Mouse (Mus musculus) intestine, embryonic 14.5 days (tissue): Measurements from ENCODE around the gene Mcam. TPM values are rescaled to one million over a fixed set of nuclear protein-coding genes. Genes with fewer than 3 reads are reported as not detected.

Experiments
- ATAC-seq: fragments of 200-750 bp; cut with Nextera tagmentation; replicated peaks from 2 replicates; pipeline ENCODE4 v1.8.0; 2017; ENCODE audit warnings: low read depth, moderate number of reproducible peaks, moderate TSS enrichment, moderate library complexity; ENCODE audit not compliant: low FRiP score, low TSS enrichment
- DNase-seq: peaks from one replicate; pipeline ENCODE4 v3.0.0-alpha.2; 2018; ENCODE audit warnings: low spot score
- H3K27ac ChIP-seq: fragments of 300-500 bp; sonication (generic); 2 replicates; pipeline ENCODE4 v1.5.1; 2014; ENCODE audit warnings: low read depth, mild to moderate bottlenecking, control low read depth
- H3K27me3 ChIP-seq: fragments of 300-500 bp; sonication (generic); replicated peaks from 2 replicates; pipeline ENCODE4 v1.6.1; 2014; ENCODE audit warnings: low read length, control low read depth; ENCODE audit not compliant: control insufficient read depth, insufficient read depth
- H3K36me3 ChIP-seq: fragments of 300-500 bp; sonication (generic); 2 replicates; pipeline ENCODE4 v1.6.1; 2014; ENCODE audit warnings: low read length, control low read depth; ENCODE audit not compliant: control insufficient read depth, insufficient read depth
- H3K4me1 ChIP-seq: fragments of 300-500 bp; sonication (generic); replicated peaks from 2 replicates; pipeline ENCODE4 v1.6.1; 2014; ENCODE audit warnings: low read length, control low read depth, mixed read lengths; ENCODE audit not compliant: control insufficient read depth, insufficient read depth
- H3K4me2 ChIP-seq: fragments of 300-500 bp; sonication (generic); 2 replicates; pipeline ENCODE4 v1.6.1; 2014; ENCODE audit warnings: low read length
- H3K4me3 ChIP-seq: fragments of 300-500 bp; sonication (generic); 2 replicates; pipeline ENCODE4 v1.5.1; 2014; ENCODE audit warnings: low read depth, low read length, control low read depth, mixed read lengths
- H3K9ac ChIP-seq: fragments of 300-500 bp; sonication (generic); 2 replicates; pipeline ENCODE4 v1.6.1; 2014; ENCODE audit warnings: mild to moderate bottlenecking, low read length
- H3K9me3 ChIP-seq: fragments of 300-500 bp; sonication (generic); 2 replicates; pipeline ENCODE4 v1.6.1; 2016; ENCODE audit warnings: low read length, control low read depth; ENCODE audit not compliant: control insufficient read depth
- WGBS: fragments of 180-500 bp; shearing (Covaris S2); extraction: QIAGEN DNeasy Blood & Tissue Kit; methylation state at CpG from one replicate; pipeline ENCODE4 v1.1.7; 2014; 5-methylcytosine and 5-hydroxymethylcytosine counted together
- polyA plus RNA-seq: library from polyadenylated mRNA; unstranded; fragments of >200 nt; fragmentation: Nextera tagmentation; extraction: Ambion mirVana; gene quantifications from 2 replicates; pipeline ENCODE4 v1.2.1, GENCODE M21; 2014

The Mcam gene
- polyA plus RNA-seq, 1 experiment from 2014 or later, result 49.7 TPM

- H3K27me3 ChIP-seq, result 0 out of 2 replicates have a peak, but pooled peaks cover 2% of the 10 kb centered on the region
- H3K4me1 ChIP-seq, result peaks cover 32% of the 10 kb centered on the region
- H3K27ac ChIP-seq, result no peak overlapping the region
- no peak overlapping the region for H3K9ac ChIP-seq
- ATAC-seq, result no peak
- H3K4me2 ChIP-seq, result no peak overlapping the region
- no peaks in the 10 kb centered on the region for H3K9me3 ChIP-seq
- no peak overlapping the region for H3K4me3 ChIP-seq
- no peak for DNase-seq
- no peaks in the 10 kb centered on the region for H3K36me3 ChIP-seq
- 61% methylated on average over 3 of the region's 3 CpGs for WGBS
Measured at GRCm38 (mm10) chr9:44127351-44127801, 6.9 kb upstream of the Mcam start.

GRCm38 (mm10) chr9:44129633-44130032, 4.6 kb upstream of the Mcam start:
- Histone ChIP-seq H3K27ac (peak overlapping the region; percentile 89), H3K9me3 (no peaks in the 10 kb centered on the region), H3K27me3 (peaks cover 15% of the 10 kb centered on the region; the same call in 1 of the 2 replicates), H3K4me2 (peak overlapping the region; percentile 81), H3K4me3 (peak overlapping the region; percentile 33), H3K4me1 (peaks cover 44% of the 10 kb centered on the region), H3K9ac (peak overlapping the region; percentile 43), H3K36me3 (no peaks in the 10 kb centered on the region)
- WGBS, result 5% methylated on average over 9 of the region's 9 CpGs
- DNase-seq (no peak), ATAC-seq (no peak)

- Histone ChIP-seq H3K9ac (peak overlapping the region; percentile 43), H3K36me3 (no peaks in the 10 kb centered on the region), H3K4me2 (peak overlapping the region; percentile 81), H3K4me3 (peak overlapping the region; percentile 33), H3K9me3 (no peaks in the 10 kb centered on the region), H3K27ac (peak overlapping the region; percentile 89), H3K27me3 (peaks cover 15% of the 10 kb centered on the region; the same call in 1 of the 2 replicates), H3K4me1 (peaks cover 46% of the 10 kb centered on the region)
- peak; percentile 85 for DNase-seq
- ATAC-seq, result peak; percentile 59
- WGBS, result under 1% methylated on average over 27 of the region's 27 CpGs
Measured at GRCm38 (mm10) chr9:44130034-44130433, 4.2 kb upstream of the Mcam start.

- DNase-seq, result no peak
- WGBS, result 25% methylated on average over 19 of the region's 19 CpGs
Measured at GRCm38 (mm10) chr9:44130581-44131275, 3.5 kb upstream of the Mcam start.

GRCm38 (mm10) chr9:44131276-44131590, 3.0 kb upstream of the Mcam start:
- Histone ChIP-seq H3K4me3 (no peak overlapping the region), H3K9ac (no peak overlapping the region), H3K4me2 (peak overlapping the region; percentile 81; the same call in 1 of the 2 replicates), H3K27ac (peak overlapping the region; percentile 89; the same call in 1 of the 2 replicates), H3K27me3 (peaks cover 19% of the 10 kb centered on the region; the same call in 1 of the 2 replicates), H3K4me1 (peaks cover 55% of the 10 kb centered on the region), H3K9me3 (no peaks in the 10 kb centered on the region), H3K36me3 (no peaks in the 10 kb centered on the region)
- ATAC-seq (no peak), DNase-seq (no peak)
- 43% methylated on average over 7 of the region's 7 CpGs for WGBS

More at GRCm38 (mm10) chr9:44130581-44131275, 3.5 kb upstream of the Mcam start:
- H3K4me1 ChIP-seq, result peaks cover 51% of the 10 kb centered on the region
- H3K9ac ChIP-seq, result peak overlapping the region; percentile 43; the same call in 1 of the 2 replicates
- H3K36me3 ChIP-seq, result no peaks in the 10 kb centered on the region
- H3K27ac ChIP-seq, result peak overlapping the region; percentile 89
- H3K4me3 ChIP-seq, result no peak overlapping the region
- peaks cover 15% of the 10 kb centered on the region; the same call in 1 of the 2 replicates for H3K27me3 ChIP-seq
- no peaks in the 10 kb centered on the region for H3K9me3 ChIP-seq
- peak; percentile 20 for ATAC-seq
- peak overlapping the region; percentile 81 for H3K4me2 ChIP-seq

GRCm38 (mm10) chr9:44132200-44132599, 2.1 kb upstream of the Mcam start:
- DNase-seq, result no peak
- peaks cover 19% of the 10 kb centered on the region; the same call in 1 of the 2 replicates for H3K27me3 ChIP-seq
- peaks cover 2% of the 10 kb centered on the region; the same call in 1 of the 2 replicates for H3K36me3 ChIP-seq
- no peak overlapping the region for H3K4me3 ChIP-seq
- no peaks in the 10 kb centered on the region for H3K9me3 ChIP-seq
- H3K4me1 ChIP-seq, result peaks cover 54% of the 10 kb centered on the region
- ATAC-seq, result no peak
- 56% methylated on average over 5 of the region's 5 CpGs for WGBS
- H3K4me2 ChIP-seq, result no peak overlapping the region
- no peak overlapping the region for H3K9ac ChIP-seq
- no peak overlapping the region for H3K27ac ChIP-seq

GRCm38 (mm10) chr9:44133287-44133686, 982 bp upstream of the Mcam start:
- Histone ChIP-seq H3K4me2 (peak overlapping the region; percentile 56), H3K27me3 (peaks cover 19% of the 10 kb centered on the region; the same call in 1 of the 2 replicates), H3K27ac (peak overlapping the region; percentile 75; the same call in 1 of the 2 replicates), H3K4me1 (peaks cover 54% of the 10 kb centered on the region), H3K9me3 (no peaks in the 10 kb centered on the region), H3K36me3 (peaks cover 4% of the 10 kb centered on the region; the same call in 1 of the 2 replicates), H3K9ac (0 out of 2 replicates have a peak overlapping the region, but pooled peaks have one; percentile 3), H3K4me3 (peak overlapping the region; percentile 60)
- ATAC-seq, result no peak
- no peak for DNase-seq
- 17% methylated on average over 2 of the region's 2 CpGs for WGBS

GRCm38 (mm10) chr9:44134851-44135730, 822 bp downstream of the Mcam start:
- H3K4me1 ChIP-seq, result peaks cover 45% of the 10 kb centered on the region

More at GRCm38 (mm10) chr9:44134851-44135730, 822 bp downstream of the Mcam start:
- 3% methylated on average over 49 of the region's 49 CpGs for WGBS
- Histone ChIP-seq H3K36me3 (peaks cover 21% of the 10 kb centered on the region), H3K9me3 (no peaks in the 10 kb centered on the region), H3K4me3 (peak overlapping the region; percentile 60), H3K4me2 (peak overlapping the region; percentile 56), H3K27me3 (peaks cover 19% of the 10 kb centered on the region; the same call in 1 of the 2 replicates), H3K27ac (peak overlapping the region; percentile 75), H3K9ac (peak overlapping the region; percentile 62)
- ATAC-seq, result peak; percentile 16; the same call in 1 of the 2 replicates
- peak; percentile 85 for DNase-seq
